Mouse (Mus musculus) kidney, adult 2 months (tissue): ENCODE measurements around the gene Oaz2. TPM values are rescaled to one million over a fixed set of nuclear protein-coding genes. Genes with fewer than 3 reads are reported as not detected.

Source experiments
- DNase-seq: peaks from one replicate; pipeline ENCODE4 v3.0.0; 2021
- H3K27ac ChIP-seq: fragments of 200-500 bp; 2 replicates; pipeline ENCODE4 v1.5.1; 2012; ENCODE audit warnings: low read depth, low read length, control low read depth, inconsistent platforms; ENCODE audit not compliant: insufficient read depth
- H3K27me3 ChIP-seq: fragments of 200-500 bp; replicated peaks from 2 replicates; pipeline ENCODE4 v1.6.1; 2012; ENCODE audit warnings: mild to moderate bottlenecking, moderate library complexity, low read length, inconsistent platforms; ENCODE audit not compliant: control insufficient read depth, insufficient read depth
- H3K36me3 ChIP-seq: fragments of 200-500 bp; 2 replicates; pipeline ENCODE4 v1.6.1; 2012; ENCODE audit warnings: mild to moderate bottlenecking, moderate library complexity, low read length, inconsistent platforms; ENCODE audit not compliant: control insufficient read depth, insufficient read depth
- H3K4me1 ChIP-seq: fragments of 200-500 bp; 2 replicates; pipeline ENCODE4 v1.6.1; 2011; ENCODE audit warnings: low read length; ENCODE audit not compliant: control insufficient read depth, insufficient read depth
- H3K4me3 ChIP-seq: fragments of 200-500 bp; 2 replicates; pipeline ENCODE4 v1.5.1; 2011; ENCODE audit warnings: mild to moderate bottlenecking, low read depth, low read length, control low read depth; ENCODE audit not compliant: insufficient read depth
- CTCF ChIP-seq: fragments of 200-500 bp; conservative IDR thresholded peaks from 2 replicates; pipeline ENCODE4 v1.5.1; 2011; ENCODE audit warnings: low read depth, mild to moderate bottlenecking, control low read depth, low read length, moderate library complexity, mixed read lengths; ENCODE audit not compliant: insufficient read depth, insufficient read length
- POLR2A ChIP-seq: fragments of 200-500 bp; IDR thresholded peaks from one replicate; pipeline ENCODE4 v1.6.1; 2011; ENCODE audit warnings: low read depth, low read length, control low read depth
- WGBS: fragments of 180-500 bp; shearing (Covaris S2); methylation state at CpG from one replicate; pipeline ENCODE4 v1.1.7; 2018; 5-methylcytosine and 5-hydroxymethylcytosine counted together
- polyA plus RNA-seq: library from polyadenylated mRNA; depleted of rRNA; stranded (reverse); fragments of >200 nt; gene quantifications from 2 replicates; pipeline ENCODE4 v1.2.3, GENCODE M21; 2012; rRNA removed

Oaz2 gene
- polyA plus RNA-seq, 1 experiment: 139 TPM

- Histone ChIP-seq H3K36me3 (0 out of 2 replicates have a peak, but pooled peaks cover 1% of the 10 kb centered on the region), H3K27me3 (no peaks in the 10 kb centered on the region), H3K27ac (no peak overlapping the region), H3K4me3 (no peak overlapping the region), H3K4me1 (peaks cover 1% of the 10 kb centered on the region; the same call in 1 of the 2 replicates)
- WGBS: 75% methylated on average over 3 of the region's 3 CpGs
- no peak for DNase-seq
- TF ChIP-seq CTCF (no peak), POLR2A (no peak)
Measured at GRCm38 (mm10) chr9:65726431-65726830, 58.6 kb downstream of the Oaz2 start.

GRCm38 (mm10) chr9:65727491-65727890 lies 59.7 kb downstream of the Oaz2 start:
- Histone ChIP-seq H3K27me3 (no peaks in the 10 kb centered on the region), H3K4me1 (no peaks in the 10 kb centered on the region; the same call in 1 of the 2 replicates), H3K27ac (no peak overlapping the region), H3K36me3 (0 out of 2 replicates have a peak, but pooled peaks cover 1% of the 10 kb centered on the region), H3K4me3 (no peak overlapping the region)
- 69% methylated on average over 4 of the region's 4 CpGs for WGBS
- no peak for DNase-seq
- no peak for TF ChIP-seq POLR2A
- TF ChIP-seq CTCF: no peak

- no peak for TF ChIP-seq POLR2A
- TF ChIP-seq CTCF: no peak
- H3K4me3 ChIP-seq: no peak overlapping the region
- H3K27me3 ChIP-seq: no peaks in the 10 kb centered on the region
- 97% methylated on average over 6 of the region's 6 CpGs for WGBS
- H3K36me3 ChIP-seq: 0 out of 2 replicates have a peak, but pooled peaks cover 1% of the 10 kb centered on the region
- DNase-seq: no peak
- H3K27ac ChIP-seq: no peak overlapping the region
- no peaks in the 10 kb centered on the region; the same call in 1 of the 2 replicates for H3K4me1 ChIP-seq
Measured at GRCm38 (mm10) chr9:65728588-65728987, 60.8 kb downstream of the Oaz2 start.

GRCm38 (mm10) chr9:65734931-65735330 lies 67.1 kb downstream of the Oaz2 start:
- 67% methylated on average over 3 of the region's 3 CpGs for WGBS
- no peaks in the 10 kb centered on the region for H3K36me3 ChIP-seq

More at GRCm38 (mm10) chr9:65734931-65735330, 67.1 kb downstream of the Oaz2 start:
- Histone ChIP-seq H3K4me3 (no peak overlapping the region), H3K27me3 (no peaks in the 10 kb centered on the region), H3K4me1 (peaks cover 8% of the 10 kb centered on the region; the same call in 1 of the 2 replicates), H3K27ac (no peak overlapping the region)
- peak; percentile 34 for DNase-seq
- TF ChIP-seq POLR2A (no peak), CTCF (no peak)

Other genes starting within 250 kb of the Oaz2 start
- gene Slc51b, start 245.0 kb upstream of the Oaz2 start, polyA plus RNA-seq: 13.0 and 15.0 TPM in 2 replicates
- 11.3 and 11.5 TPM in 2 replicates for gene Mtfmt, start 232.2 kb upstream of the Oaz2 start, polyA plus RNA-seq
- 32.3 and 34.3 TPM in 2 replicates for gene Spg21, start 207.1 kb upstream of the Oaz2 start, polyA plus RNA-seq
- 0.06 and 0.16 TPM in 2 replicates for gene Ankdd1a, start 147.8 kb upstream of the Oaz2 start, polyA plus RNA-seq
- 9.8 and 10.4 TPM in 2 replicates for gene Plekho2, start 88.0 kb upstream of the Oaz2 start, polyA plus RNA-seq
- gene Pif1, start 80.8 kb upstream of the Oaz2 start, polyA plus RNA-seq: 0.08 and 0.11 TPM in 2 replicates
- gene Rbpms2, start 38.4 kb upstream of the Oaz2 start, polyA plus RNA-seq: 257 and 303 TPM in 2 replicates
- gene Zfp609, start 159.6 kb downstream of the Oaz2 start, polyA plus RNA-seq: 8.3 and 9.4 TPM in 2 replicates
- gene Pclaf, start 222.2 kb downstream of the Oaz2 start, polyA plus RNA-seq: 0.42 and 0.47 TPM in 2 replicates
- gene Trip4, start 240.8 kb downstream of the Oaz2 start, polyA plus RNA-seq: 11.9 and 13.2 TPM in 2 replicates
- 4.0 and 4.3 TPM in 2 replicates for gene Csnk1g1, start 240.9 kb downstream of the Oaz2 start, polyA plus RNA-seq